ENCODE assay signal across 18 mouse cellular contexts in the genomic region with DNA sequence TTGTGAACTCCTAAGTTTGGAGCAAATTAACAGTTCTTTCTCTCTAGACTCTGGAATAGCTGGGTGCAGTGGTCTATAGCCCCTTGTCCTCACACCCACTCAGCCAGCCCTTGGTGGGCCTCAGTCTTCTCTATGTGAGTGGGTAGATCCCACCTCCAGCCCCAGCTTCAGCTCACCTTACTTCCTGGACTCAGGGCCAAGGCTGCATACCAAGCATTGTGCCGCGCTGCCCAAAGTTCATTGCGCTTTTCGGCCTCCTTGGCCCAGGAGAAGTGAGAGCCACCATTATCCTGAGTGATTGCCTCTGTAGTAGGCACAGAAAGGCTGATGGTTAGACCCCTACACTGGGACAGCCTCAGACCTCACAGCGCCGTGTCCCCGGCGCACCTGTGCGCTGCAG. TPM values are rescaled to one million over a fixed set of nuclear protein-coding genes. Genes with fewer than 3 reads are reported as not detected.
A peak's percentile ranks its signal among the peaks of the same experiment; 100 is the strongest.
DNase-seq lines count a peak whose midpoint lies in the region; ATAC-seq and TF ChIP-seq lines count a peak whose summit lies in the region.
"Had no signal": no experiment of that assay in that cellular context is flagged by ENCODE, and none has a peak within 500 bp of the region (broad histone marks: within the 10 kb centered on the region; RNA-seq: fewer than 3 reads in every experiment).

No protein-coding gene starts in this region.

- 95% methylated on average over 9 of the region's 9 CpGs for WGBS in kidney, embryonic 16.5 days
- WGBS in liver, embryonic 11.5 days: 97% methylated on average over 9 of the region's 9 CpGs

- no peak overlapping the region for H3K4me3 ChIP-seq in kidney, embryonic 16.5 days (ENCODE audit: low read length)
- peak overlapping the region; percentile 53 for H3K4me3 ChIP-seq in ES-Bruce4 (ENCODE audit: low read depth, low read length)
- H3K4me3 ChIP-seq in liver, embryonic 11.5 days (ENCODE audit: low read depth, low read length): no peak overlapping the region
- H3K4me3 ChIP-seq: embryonic facial prominence, embryonic 13.5 days; forebrain, embryonic 12.5 days; heart, embryonic 12.5 days; hindbrain, embryonic 13.5 days had no signal

- no peak for TF ChIP-seq EP300 in ES-Bruce4 (IDR thresholded peaks at IDR 0.05; ENCODE audit: insufficient read depth, low read depth, low read length)

- H3K9me3 ChIP-seq in kidney, embryonic 16.5 days (ENCODE audit: low read length): no peaks in the 10 kb centered on the region
- no peaks in the 10 kb centered on the region for H3K9me3 ChIP-seq in ES-Bruce4 (replicated peaks; ENCODE audit: control insufficient read depth, insufficient read depth, low read length, poor library complexity, severe bottlenecking)
- H3K9me3 ChIP-seq in liver, embryonic 11.5 days (ENCODE audit: control insufficient read depth, low read length): no peaks in the 10 kb centered on the region
- H3K9me3 ChIP-seq: embryonic facial prominence, embryonic 13.5 days; forebrain, embryonic 12.5 days; heart, embryonic 12.5 days; hindbrain, embryonic 13.5 days had no signal

- H3K4me2 ChIP-seq in kidney, embryonic 16.5 days (replicated peaks; ENCODE audit: low read depth, low read length): no peak overlapping the region
- no peak overlapping the region for H3K4me2 ChIP-seq in liver, embryonic 11.5 days
- H3K4me2 ChIP-seq: embryonic facial prominence, embryonic 13.5 days; forebrain, embryonic 12.5 days; heart, embryonic 12.5 days; hindbrain, embryonic 13.5 days had no signal

- H3K36me3 ChIP-seq in kidney, embryonic 16.5 days (ENCODE audit: insufficient read depth, low read length): peaks cover 2% of the 10 kb centered on the region; the same call in 1 of the 2 replicates
- no peaks in the 10 kb centered on the region for H3K36me3 ChIP-seq in ES-Bruce4 (ENCODE audit: control insufficient read depth, insufficient read depth, low read length, poor library complexity, severe bottlenecking)
- no peaks in the 10 kb centered on the region for H3K36me3 ChIP-seq in liver, embryonic 11.5 days (ENCODE audit: control insufficient read depth, insufficient read depth, low read length)

- TF ChIP-seq POLR2A in ES-Bruce4 (IDR thresholded peaks at IDR 0.05; ENCODE audit: insufficient read depth, low read length): no peak

- no peak for TF ChIP-seq CTCF in ES-Bruce4 (IDR thresholded peaks at IDR 0.05; ENCODE audit: low read depth, low read length)

- DNase-seq in kidney, adult 18-20 months: peak; percentile 48
- peak; percentile 33 to 68 for DNase-seq in kidney, postnatal 36 days
- no peak for DNase-seq in kidney, postnatal 14 days
- no peak for DNase-seq in liver, embryonic 11.5 days (ENCODE audit: low spot score)
- DNase-seq: adrenal gland, postnatal 14 days; cerebellum, adult 18-20 months; cerebellum, postnatal 36 days; gastrocnemius, postnatal 14 days had no signal

- H3K27me3 ChIP-seq in kidney, embryonic 16.5 days (ENCODE audit: insufficient read depth, low read length): no peaks in the 10 kb centered on the region
- no peaks in the 10 kb centered on the region for H3K27me3 ChIP-seq in ES-Bruce4 (ENCODE audit: control insufficient read depth, insufficient read depth, low read length, poor library complexity, severe bottlenecking)
- no peaks in the 10 kb centered on the region for H3K27me3 ChIP-seq in liver, embryonic 11.5 days (replicated peaks; ENCODE audit: control insufficient read depth, insufficient read depth, low read length)
- H3K27me3 ChIP-seq: embryonic facial prominence, embryonic 13.5 days; forebrain, embryonic 12.5 days; heart, embryonic 12.5 days; hindbrain, embryonic 13.5 days; Patski had no signal

- H3K4me1 ChIP-seq in kidney, embryonic 16.5 days (ENCODE audit: insufficient read depth, low read length): peaks cover 10% of the 10 kb centered on the region
- peaks cover 12% of the 10 kb centered on the region for H3K4me1 ChIP-seq in ES-Bruce4 (ENCODE audit: control insufficient read depth, insufficient read depth, low read length)
- H3K4me1 ChIP-seq in liver, embryonic 11.5 days (replicated peaks; ENCODE audit: control insufficient read depth, insufficient read depth, low read length): no peaks in the 10 kb centered on the region
- H3K4me1 ChIP-seq: forebrain, embryonic 12.5 days had no signal

- ATAC-seq in kidney, embryonic 16.5 days (ENCODE audit: low FRiP score, low TSS enrichment): no peak
- ATAC-seq in liver, embryonic 11.5 days (replicated peaks; ENCODE audit: low FRiP score): no peak
- ATAC-seq: activated CD4-positive, CD25-positive, alpha-beta regulatory T cell, adult 4 months; forebrain, embryonic 16.5 days; hindbrain, postnatal 0 days; Patski had no signal

- no peak overlapping the region for H3K27ac ChIP-seq in kidney, embryonic 16.5 days (ENCODE audit: low read length)
- no peak overlapping the region for H3K27ac ChIP-seq in ES-Bruce4 (ENCODE audit: insufficient read depth, low read length)
- no peak overlapping the region for H3K27ac ChIP-seq in liver, embryonic 11.5 days (ENCODE audit: low read depth, low read length)
- H3K27ac ChIP-seq: embryonic facial prominence, embryonic 13.5 days; forebrain, embryonic 12.5 days; hindbrain, embryonic 13.5 days; hindbrain, postnatal 0 days had no signal

- H3K9ac ChIP-seq in kidney, embryonic 16.5 days (replicated peaks; ENCODE audit: low read length): no peak overlapping the region
- H3K9ac ChIP-seq in ES-Bruce4 (ENCODE audit: low read depth, poor library complexity, severe bottlenecking): peak overlapping the region; percentile 40
- H3K9ac ChIP-seq in liver, embryonic 11.5 days (ENCODE audit: low read depth, low read length): no peak overlapping the region
- H3K9ac ChIP-seq: embryonic facial prominence, embryonic 13.5 days; forebrain, embryonic 12.5 days; heart, embryonic 12.5 days; hindbrain, embryonic 13.5 days had no signal

RNA-seq across cellular contexts. Expression of gene Ldhd, which starts 2.3 kb away (rescaled TPM):
- polyA plus RNA-seq in kidney, embryonic 16.5 days (2015; fragmentation: Nextera tagmentation; extraction: Ambion mirVana): 2.3 and 2.8 TPM in 2 replicates
- polyA plus RNA-seq in ES-Bruce4 (2011; ENCODE audit: insufficient read depth, insufficient read length, low read depth, missing spikeins): 1.1 and 1.7 TPM in 2 replicates
- 0.10 and 0.16 TPM in 2 replicates for polyA plus RNA-seq in liver, embryonic 11.5 days (2014; fragmentation: Nextera tagmentation; extraction: Ambion mirVana)

RNA-seq across cellular contexts. Expression of gene Zfp1, which starts 15.3 kb away (rescaled TPM):
- 20.5 and 23.1 TPM in 2 replicates for polyA plus RNA-seq in kidney, embryonic 16.5 days (2015; fragmentation: Nextera tagmentation; extraction: Ambion mirVana)
- polyA plus RNA-seq in ES-Bruce4 (2011; ENCODE audit: insufficient read depth, insufficient read length, low read depth, missing spikeins): 21.2 and 22.3 TPM in 2 replicates
- polyA plus RNA-seq in liver, embryonic 11.5 days (2014; fragmentation: Nextera tagmentation; extraction: Ambion mirVana): 14.2 and 15.6 TPM in 2 replicates

Comparison
In these comparisons a context has a peak if more than half of its experiments do, and no peak if none do; other contexts are left out.
1. DNase-seq: peak in kidney, adult 18-20 months (single experiment) and kidney, postnatal 36 days (2 of 2); none in kidney, postnatal 14 days (single experiment) and liver, embryonic 11.5 days (single experiment).